Mouse (Mus musculus): Measurements from ENCODE around the gene Ropn1.
"Not testable (repeated sequence)": the region's sequence is repeated elsewhere in the genome, so short reads cannot be mapped to it uniquely, and the experiment has no call there.

Gene Ropn1

DNA sequence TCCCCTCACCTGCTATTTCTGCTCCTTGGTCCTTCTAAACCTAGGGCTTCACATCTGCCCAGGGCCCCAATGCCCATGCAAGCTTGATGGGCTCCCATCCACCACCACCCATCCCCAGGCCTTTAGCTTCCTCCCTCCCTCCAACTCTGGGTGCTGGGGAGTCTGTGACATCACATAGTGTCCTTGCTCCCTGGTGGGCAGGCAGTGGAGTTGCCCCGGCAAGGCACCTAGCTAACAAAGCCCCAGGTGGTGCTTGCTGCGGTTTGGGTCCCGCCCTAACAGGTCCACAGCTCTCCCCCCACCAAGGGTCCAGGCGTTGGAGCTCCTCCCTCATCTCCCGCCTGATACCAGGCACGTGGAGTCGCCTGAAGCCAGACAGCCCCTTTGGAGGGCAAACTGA lies at the start of gene Ropn1:
TSS of gene Ropn1 (plus strand) at position 301 of the 400 bp plus-strand sequence.
- DNase-seq = no peak

DNA sequence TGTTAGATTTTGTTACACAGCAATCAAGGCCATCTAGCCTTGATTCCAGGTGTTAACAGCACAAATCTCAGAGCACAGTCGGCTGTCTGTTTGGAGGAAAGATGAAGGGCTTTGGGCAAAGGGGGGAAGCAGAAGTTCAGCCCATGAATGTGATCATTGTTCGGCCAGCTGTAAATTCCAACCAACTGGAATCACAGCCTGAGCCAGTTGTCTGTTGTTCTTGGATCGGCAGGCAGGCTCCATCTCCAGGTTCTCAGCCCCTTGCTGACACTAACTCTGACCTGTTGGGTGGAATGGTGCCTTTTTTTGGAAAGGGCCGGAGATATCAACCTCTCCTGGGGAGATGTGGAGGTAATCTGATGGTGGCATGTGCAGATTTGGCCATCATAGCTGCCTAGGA lies 47.8 kb upstream of the Ropn1 start:
- no peak for DNase-seq

DNA sequence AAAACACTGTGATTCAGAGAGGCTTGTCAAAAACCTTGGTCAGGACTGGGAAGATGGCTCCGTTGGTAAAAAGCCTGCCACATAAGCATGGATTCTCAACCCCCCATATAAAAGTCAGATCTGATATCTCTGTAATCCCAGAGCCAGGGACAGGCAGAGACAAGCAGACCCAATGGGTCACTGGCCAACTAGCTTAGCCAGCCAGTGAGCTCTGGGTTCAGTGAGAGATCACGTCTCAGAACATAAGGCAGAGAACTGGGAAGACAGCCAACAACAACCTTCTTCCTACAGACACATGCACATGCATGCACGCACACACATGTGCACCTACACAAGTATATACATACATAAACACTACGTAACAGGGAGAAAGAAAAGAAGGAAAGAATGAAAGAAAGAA lies 46.6 kb upstream of the Ropn1 start:
- DNase-seq = no peak

DNA sequence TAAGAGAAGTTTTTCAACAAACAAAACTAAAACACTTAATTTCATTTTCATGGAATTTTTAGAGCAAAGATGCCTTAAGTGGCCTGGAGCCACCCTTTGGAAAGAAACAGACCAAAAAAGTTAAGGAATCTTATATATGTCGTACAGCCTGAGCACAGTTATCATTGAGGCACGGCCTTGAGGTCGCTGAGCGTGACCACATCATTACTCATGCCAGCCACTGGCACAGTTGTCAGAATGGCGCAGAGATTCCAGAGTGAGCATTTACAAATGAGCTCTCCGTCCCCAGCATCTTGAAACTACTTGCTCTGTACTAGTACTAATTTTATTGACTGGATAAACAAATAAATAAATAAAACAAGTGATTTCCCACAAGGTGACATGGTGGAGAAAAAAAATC lies 45.9 kb upstream of the Ropn1 start:
- DNase-seq = no peak

- DNase-seq = no peak
These were observed 44.0 kb upstream of the Ropn1 start for GRCm38 (mm10) chr16:34605679-34606078.

- no peak for DNase-seq
These were observed 39.6 kb upstream of the Ropn1 start for GRCm38 (mm10) chr16:34610137-34610536.

DNA sequence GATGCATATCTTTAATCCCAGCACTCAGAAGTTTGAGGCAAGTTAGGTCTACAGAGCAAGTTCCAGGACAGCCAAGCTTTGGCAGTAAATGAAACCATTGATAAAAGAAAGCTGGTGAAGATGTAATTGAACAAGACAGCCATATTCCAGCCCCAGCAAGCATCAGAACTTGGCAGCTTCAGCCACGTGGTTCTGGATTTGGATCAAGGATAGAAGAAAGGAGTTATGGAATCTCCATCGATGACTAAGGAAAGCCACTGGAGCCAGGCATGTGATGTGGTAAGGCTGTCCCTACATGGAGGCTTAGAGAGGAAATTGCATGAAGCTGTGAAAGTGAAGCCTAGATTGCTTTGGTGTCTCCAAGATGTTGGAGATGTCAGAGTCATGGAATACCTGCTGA lies 35.7 kb upstream of the Ropn1 start:
- DNase-seq = no peak

- no peak for DNase-seq
These were observed 22.1 kb upstream of the Ropn1 start for GRCm38 (mm10) chr16:34627591-34627990.

DNA sequence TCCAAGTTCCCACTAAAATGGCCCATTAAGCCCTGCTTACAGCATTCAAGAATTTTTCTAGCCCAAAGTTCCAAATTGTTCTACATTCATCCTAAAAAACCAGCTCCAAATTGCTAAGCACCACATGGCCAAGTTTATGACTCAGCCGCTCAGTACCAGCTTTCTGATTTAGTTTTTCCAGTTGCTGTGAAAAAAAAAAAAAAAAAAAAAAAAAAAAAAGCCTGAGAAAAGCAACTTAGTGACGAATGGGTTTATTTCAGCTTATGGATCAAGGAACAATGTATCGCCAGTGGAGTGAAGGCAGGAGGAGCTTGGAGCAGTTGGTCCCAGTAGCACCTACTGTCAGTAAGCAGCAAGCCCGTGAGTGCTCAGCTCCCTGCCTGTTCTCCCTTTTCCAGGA lies 21.3 kb upstream of the Ropn1 start:
- no peak for DNase-seq

DNA sequence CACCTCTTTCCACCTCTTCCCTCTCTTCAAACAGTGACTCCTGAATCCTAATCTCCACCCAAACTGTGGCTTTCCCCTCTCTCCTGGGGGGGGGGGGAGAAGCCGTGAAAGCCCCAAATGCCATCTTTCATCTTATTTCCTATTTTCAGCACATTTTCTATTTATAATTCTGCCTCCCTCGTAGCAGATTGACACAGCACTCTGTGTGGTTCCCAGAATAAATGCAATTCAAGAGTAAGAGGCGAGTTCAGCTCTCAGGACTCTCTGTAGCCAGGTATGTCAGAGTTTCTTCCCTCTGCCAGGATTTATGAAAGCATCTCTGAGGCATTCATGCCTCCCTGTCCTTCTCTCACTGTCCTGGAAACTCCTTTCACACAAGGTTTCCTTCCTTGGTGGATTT lies 14.2 kb upstream of the Ropn1 start:
- no peak for DNase-seq

GRCm38 (mm10) chr16:34643511-34644259 lies 6.0 kb upstream of the Ropn1 start:
- DNase-seq = no peak

DNA sequence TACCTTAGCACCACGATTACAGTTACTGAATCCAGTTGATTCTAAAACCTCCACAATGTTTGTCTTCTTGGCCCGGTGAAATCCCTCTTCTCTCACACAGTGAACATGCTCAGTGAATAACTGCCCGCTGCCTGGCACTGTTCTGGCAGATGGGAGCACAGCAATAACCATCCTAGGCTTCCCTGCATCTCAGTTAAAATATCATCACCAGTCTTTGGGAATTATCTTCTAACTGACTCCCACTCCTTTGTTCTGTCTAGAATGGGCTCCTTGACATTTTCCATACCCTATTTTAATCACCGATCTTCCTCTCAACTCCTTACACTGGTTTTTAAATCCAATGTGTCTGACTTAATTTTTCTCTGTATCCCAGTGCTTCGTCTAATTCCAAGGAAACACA lies 3.3 kb downstream of the Ropn1 start:
- DNase-seq = no peak

GRCm38 (mm10) chr16:34657566-34657965 lies 7.8 kb downstream of the Ropn1 start:
- DNase-seq = not testable (repeated sequence)

- DNase-seq = no peak
These were observed 8.3 kb downstream of the Ropn1 start for GRCm38 (mm10) chr16:34657983-34658382.

DNA sequence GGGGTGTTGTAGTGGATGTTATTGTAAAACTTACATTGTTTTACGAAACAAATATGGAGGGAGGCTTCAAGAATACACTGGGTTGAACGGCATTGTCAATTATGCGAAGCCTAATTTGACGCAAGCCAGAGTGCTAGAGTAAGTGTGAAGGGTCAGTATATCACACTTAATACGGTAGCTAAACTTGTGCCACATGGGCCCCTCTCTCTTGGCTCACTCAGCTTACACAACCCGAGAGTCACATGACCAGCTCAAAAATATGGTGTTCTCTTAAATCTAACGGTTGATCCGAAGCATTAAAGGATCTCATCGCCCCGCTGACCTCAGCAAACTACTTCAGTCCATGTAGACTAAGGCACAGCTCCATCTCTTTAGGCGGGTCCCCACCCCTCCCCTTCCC lies 8.7 kb downstream of the Ropn1 start:
- no peak for DNase-seq

GRCm38 (mm10) chr16:34664553-34664952 lies 14.8 kb downstream of the Ropn1 start:
- DNase-seq = no peak

DNA sequence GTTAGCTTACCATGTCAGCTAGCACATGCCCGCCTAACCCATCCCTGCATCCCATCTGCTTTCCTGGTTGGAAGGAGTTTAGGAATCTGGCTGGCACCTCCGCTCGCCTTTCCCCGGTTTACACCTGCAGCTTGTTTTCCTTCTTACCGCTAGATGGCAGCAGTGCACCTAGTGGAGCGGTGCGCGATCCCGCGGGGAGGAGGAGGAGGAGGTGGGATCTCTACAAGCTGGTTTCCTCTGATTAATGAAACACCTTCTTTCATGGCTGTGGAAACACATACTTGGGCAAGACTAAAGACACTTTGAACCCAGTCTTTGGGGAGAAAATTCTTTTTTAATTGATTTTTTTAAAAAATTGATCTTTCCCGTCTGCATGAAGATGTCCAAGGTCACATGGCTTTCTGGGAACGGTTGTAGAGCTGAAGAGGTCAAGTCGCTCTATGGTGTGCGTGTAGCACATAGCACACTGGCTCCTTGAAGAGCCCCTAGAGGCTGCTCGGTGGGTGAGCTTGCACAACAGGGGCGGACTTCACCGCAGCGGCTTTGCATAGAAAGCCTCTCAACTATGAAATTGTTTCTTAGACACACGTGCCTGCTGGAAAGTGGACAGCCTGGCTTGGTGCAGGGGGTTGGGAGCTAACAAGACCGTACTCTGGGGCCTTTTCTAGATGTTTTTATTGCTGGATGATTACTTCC lies 17.5 kb downstream of the Ropn1 start:
- peak; percentile 71 to 73 for DNase-seq

DNA sequence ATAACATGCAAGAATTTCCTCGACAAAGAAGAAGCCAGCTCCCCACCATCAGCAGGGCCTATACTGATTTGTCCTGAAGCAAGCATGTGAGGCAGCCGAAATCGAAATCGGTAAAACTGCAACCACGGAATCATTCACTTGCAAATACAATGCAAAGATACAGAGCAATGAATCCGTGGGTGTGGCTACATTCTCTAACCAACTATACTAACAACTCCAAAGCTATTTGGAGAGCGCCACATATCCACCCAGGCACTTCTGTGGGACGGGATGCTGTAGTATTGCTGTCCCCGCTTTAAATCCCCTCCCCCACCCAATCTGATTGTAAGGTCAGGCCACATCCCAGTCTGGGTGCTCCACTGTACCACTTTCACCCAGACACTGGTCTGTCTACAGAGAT lies 18.6 kb downstream of the Ropn1 start:
- no peak for DNase-seq

- DNase-seq = no peak
These were observed 22.2 kb downstream of the Ropn1 start for GRCm38 (mm10) chr16:34671966-34672365.

- no peak for DNase-seq
These were observed 23.1 kb downstream of the Ropn1 start for GRCm38 (mm10) chr16:34672822-34673221.

GRCm38 (mm10) chr16:34674365-34674764 lies 24.6 kb downstream of the Ropn1 start:
- DNase-seq = no peak

DNA sequence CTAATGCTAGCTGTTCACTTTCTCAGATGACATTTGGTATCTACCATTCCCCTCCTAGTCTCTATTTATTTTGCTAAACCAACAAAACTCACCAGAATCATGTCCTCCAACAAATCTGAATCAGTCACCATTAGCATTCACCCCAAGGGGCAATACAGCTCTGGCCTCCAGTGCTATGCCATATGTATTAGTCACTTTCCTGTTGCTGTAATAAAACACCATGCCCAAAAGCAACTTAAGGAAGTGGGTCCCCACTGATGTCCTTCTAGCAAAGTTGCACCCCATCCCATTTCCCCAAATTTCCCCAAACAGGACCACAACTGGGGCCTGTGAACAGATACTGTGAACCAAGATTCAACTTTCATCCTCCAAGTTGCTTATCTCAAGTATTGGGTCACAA lies 32.1 kb downstream of the Ropn1 start:
- DNase-seq = no peak

DNA sequence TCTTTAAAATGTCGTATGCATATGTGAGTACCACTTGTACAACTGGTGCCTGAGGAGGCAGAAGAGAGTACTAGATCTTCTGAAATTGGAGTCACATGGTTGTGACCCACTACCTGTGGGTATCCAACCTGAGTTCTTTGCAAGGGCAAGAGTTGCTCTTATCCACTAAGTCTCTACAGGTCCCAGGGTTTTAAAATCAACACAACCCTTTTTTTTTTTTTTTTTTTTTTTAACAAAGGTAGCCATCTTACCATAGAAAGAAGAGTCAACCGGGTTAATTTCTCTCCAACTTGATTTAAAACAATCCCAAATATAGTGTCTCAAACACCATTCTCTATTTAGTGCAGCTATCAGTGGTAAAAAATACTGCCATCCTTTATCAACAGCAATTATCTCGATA lies 40.2 kb downstream of the Ropn1 start:
- DNase-seq = no peak

- peak; percentile 88 to 90 for DNase-seq
These were observed 40.8 kb downstream of the Ropn1 start, which contains the start of gene Ccdc14 for GRCm38 (mm10) chr16:34690334-34691144. Ccdc14 (plus strand) TSS chr16:34690616.

Measured in B cell, adult 2 months (primary cell).